Mouse (Mus musculus) bone marrow macrophage, adult 2 months (primary cell): ENCODE results near the gene Mapk3.

Experiments
- CTCF ChIP-seq: IDR thresholded peaks from 2 replicates; pipeline ENCODE4 v1.5.1; 2012; ENCODE audit warnings: low read depth, mild to moderate bottlenecking, low read length, moderate library complexity
- POLR2A ChIP-seq: IDR thresholded peaks from 2 replicates; pipeline ENCODE4 v1.6.1; 2012; ENCODE audit warnings: mild to moderate bottlenecking, low read depth, low read length, borderline replicate concordance

DNA sequence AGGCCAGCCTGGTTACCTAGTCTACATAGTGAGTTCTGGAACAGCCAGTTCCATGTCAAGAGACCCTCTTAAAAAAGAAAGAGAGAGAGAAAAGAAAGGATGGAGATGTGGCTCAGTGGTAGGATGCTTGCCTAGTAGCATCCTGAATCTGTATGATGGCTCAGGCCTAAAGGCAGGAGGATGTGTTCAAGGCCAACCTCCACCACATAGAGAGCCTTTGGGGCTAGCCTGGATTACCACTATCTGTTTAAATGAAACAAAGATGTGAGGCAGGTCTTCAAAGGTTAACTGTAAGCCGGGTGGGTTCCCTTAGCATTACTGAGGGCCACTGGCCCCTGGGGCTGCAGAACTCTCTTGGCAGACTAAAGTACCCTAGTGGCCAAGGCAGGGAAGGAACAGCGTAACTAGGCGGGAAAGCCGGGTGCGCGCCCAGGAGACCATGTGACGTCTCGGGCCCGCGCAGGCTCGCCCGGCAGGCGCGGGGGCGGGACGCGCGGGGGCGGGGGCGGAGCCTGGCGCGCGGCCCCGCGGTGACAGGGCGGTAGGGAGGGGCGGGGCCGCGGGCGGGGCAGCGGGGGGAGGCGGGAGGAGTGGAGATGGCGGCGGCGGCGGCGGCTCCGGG is at the start of gene Mapk3:
- TF ChIP-seq POLR2A (no peak), CTCF (peak; percentile 40; the same call in 1 of the 2 replicates)
